ENCODE assay signal across 20 mouse cellular contexts in the genomic region with DNA sequence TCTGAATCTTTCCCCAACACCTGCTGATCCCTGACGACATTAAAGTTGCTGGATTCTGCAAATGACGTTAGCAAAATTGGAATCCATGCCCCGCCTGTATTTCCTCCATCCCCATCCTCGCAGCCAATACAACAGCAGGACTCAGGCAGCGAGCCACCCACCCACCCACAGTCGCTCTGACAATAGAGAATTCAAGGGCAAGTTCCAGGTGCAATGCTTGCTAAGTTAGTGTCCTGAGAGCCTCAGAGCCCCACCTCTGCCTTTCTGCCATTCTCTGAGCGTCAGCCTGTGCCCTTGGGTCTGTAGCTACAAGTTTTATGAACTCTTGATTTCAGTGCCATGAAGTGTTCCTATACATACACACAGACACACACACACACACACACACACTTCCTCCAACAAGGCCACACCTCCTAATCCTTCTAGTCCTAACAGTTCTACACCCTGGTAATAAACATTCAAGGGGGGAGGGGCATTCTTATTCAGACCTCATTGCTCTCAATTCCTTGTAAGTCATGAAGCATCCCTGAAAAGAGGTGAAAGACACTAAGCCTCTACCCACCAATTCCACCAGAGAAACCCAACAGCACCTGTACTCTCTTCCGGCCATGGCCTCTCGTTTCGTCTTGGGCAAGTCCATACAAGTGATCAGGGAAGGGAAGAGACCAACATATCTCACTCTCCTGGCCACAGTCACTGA.
A peak's percentile ranks its signal among the peaks of the same experiment; 100 is the strongest.
DNase-seq lines count a peak whose midpoint lies in the region; ATAC-seq and TF ChIP-seq lines count a peak whose summit lies in the region.
"Had no signal": no experiment of that assay in that cellular context is flagged by ENCODE, and none has a peak within 500 bp of the region (broad histone marks: within the 10 kb centered on the region; RNA-seq: fewer than 3 reads in every experiment).

No protein-coding gene starts in this region.

- H3K4me2 ChIP-seq in limb, embryonic 12.5 days: no peak overlapping the region
- H3K4me2 ChIP-seq: embryonic facial prominence, embryonic 12.5 days; heart, embryonic 11.5 days; liver, embryonic 13.5 days; midbrain, embryonic 12.5 days; neural tube, embryonic 15.5 days had no signal

- H3K27ac ChIP-seq in gastrocnemius, adult 2 months: peak overlapping the region; percentile 92
- 0 out of 2 replicates have a peak overlapping the region, but pooled peaks have one; percentile 12 for H3K27ac ChIP-seq in limb, embryonic 12.5 days
- H3K27ac ChIP-seq in limb, embryonic 10.5 days: no peak overlapping the region
- H3K27ac ChIP-seq: embryonic facial prominence, embryonic 12.5 days; kidney, postnatal 0 days; liver, embryonic 13.5 days; midbrain, embryonic 12.5 days; neural tube, embryonic 15.5 days had no signal

- 65% methylated on average over 10 of the region's 10 CpGs for WGBS in limb, embryonic 12.5 days
- WGBS in limb, embryonic 10.5 days: 74% methylated on average over 10 of the region's 10 CpGs

- H3K4me3 ChIP-seq in gastrocnemius, adult 2 months: no peak overlapping the region
- H3K4me3 ChIP-seq in limb, embryonic 12.5 days (replicated peaks): no peak overlapping the region
- no peak overlapping the region for H3K4me3 ChIP-seq in limb, embryonic 10.5 days
- H3K4me3 ChIP-seq: embryonic facial prominence, embryonic 12.5 days; layer of hippocampus, adult 2 months; liver, embryonic 13.5 days; midbrain, embryonic 12.5 days; neural tube, embryonic 15.5 days had no signal

- no peak for TF ChIP-seq CTCF in gastrocnemius, adult 2 months (IDR thresholded peaks at IDR 0.05)

- no peak for DNase-seq in gastrocnemius, adult 2 months
- DNase-seq in gastrocnemius, adult 8-10 months (ENCODE audit: low spot score in 2 of 2): no peak
- no peak for DNase-seq in limb, embryonic 10.5 days (ENCODE audit: low spot score)
- peak; percentile 77 for DNase-seq in thymus, postnatal 0 days (ENCODE audit: low spot score)
- no peak for DNase-seq in left cerebral cortex, postnatal 36 days (ENCODE audit: low spot score in 2 of 2)
- no peak for DNase-seq in cerebellum, adult 9-10 months
- DNase-seq: cerebellum, adult 9-11 months; forebrain, postnatal 0 days; heart, postnatal 10 days; kidney, adult 18-20 months; liver, embryonic 13.5 days; lung, adult 2 months had no signal

- no peaks in the 10 kb centered on the region for H3K36me3 ChIP-seq in limb, embryonic 12.5 days
- no peaks in the 10 kb centered on the region for H3K36me3 ChIP-seq in limb, embryonic 10.5 days
- H3K36me3 ChIP-seq: embryonic facial prominence, embryonic 12.5 days; liver, embryonic 13.5 days; midbrain, embryonic 12.5 days; neural tube, embryonic 15.5 days had no signal

- peaks cover 8% of the 10 kb centered on the region; the same call in 1 of the 2 replicates for H3K9me3 ChIP-seq in limb, embryonic 12.5 days
- H3K9me3 ChIP-seq in limb, embryonic 10.5 days (replicated peaks): no peaks in the 10 kb centered on the region
- H3K9me3 ChIP-seq: embryonic facial prominence, embryonic 12.5 days; midbrain, embryonic 12.5 days; neural tube, embryonic 15.5 days had no signal

- no peaks in the 10 kb centered on the region for H3K27me3 ChIP-seq in limb, embryonic 12.5 days
- H3K27me3 ChIP-seq in limb, embryonic 10.5 days (ENCODE audit: low read depth, poor library complexity, severe bottlenecking): no peaks in the 10 kb centered on the region
- H3K27me3 ChIP-seq: embryonic facial prominence, embryonic 12.5 days; liver, embryonic 13.5 days; neural tube, embryonic 15.5 days had no signal

- peaks cover 65% of the 10 kb centered on the region for H3K4me1 ChIP-seq in limb, embryonic 12.5 days (replicated peaks)
- peaks cover 71% of the 10 kb centered on the region for H3K4me1 ChIP-seq in limb, embryonic 10.5 days

- ATAC-seq in limb, embryonic 12.5 days (ENCODE audit: insufficient number of reproducible peaks, insufficient read depth, low FRiP score, low TSS enrichment, low read depth): no peak
- ATAC-seq: CD4-positive, CD25-positive, alpha-beta regulatory T cell, adult 4 months; forebrain, postnatal 0 days had no signal

- intact Hi-C loops in gastrocnemius, adult 2 months (cut with DNase I): no loop called here
- intact Hi-C loops in left cerebral cortex, postnatal 36 days (cut with DNase I): no loop called here

- H3K9ac ChIP-seq in limb, embryonic 12.5 days (replicated peaks): no peak overlapping the region
- H3K9ac ChIP-seq: embryonic facial prominence, embryonic 12.5 days; forebrain, postnatal 0 days; liver, embryonic 13.5 days; midbrain, embryonic 12.5 days; neural tube, embryonic 15.5 days had no signal
